Mouse (Mus musculus) limb, embryonic 14.5 days (tissue): ENCODE measurements around the gene Rangrf. TPM values are rescaled to one million over a fixed set of nuclear protein-coding genes. Genes with fewer than 3 reads are reported as not detected.
A peak's percentile ranks its signal among the peaks of the same experiment; 100 is the strongest.
"Not testable (repeated sequence)": the region's sequence is repeated elsewhere in the genome, so short reads cannot be mapped to it uniquely, and the experiment has no call there.

Source experiments
- ATAC-seq: fragments of 200-750 bp; cut with Nextera tagmentation; 2 replicates; pipeline ENCODE4 v1.8.0; 2017; ENCODE audit warnings: low read depth, moderate number of reproducible peaks, moderate TSS enrichment; ENCODE audit not compliant: low FRiP score
- DNase-seq: peaks from one replicate; pipeline ENCODE4 v3.0.0-alpha.2; 2015; ENCODE audit warnings: low spot score
- H3K27ac ChIP-seq: fragments of 300-500 bp; sonication (generic); replicated peaks from 2 replicates; pipeline ENCODE4 v1.5.1; 2014; ENCODE audit warnings: low read depth, mild to moderate bottlenecking, low read length, moderate library complexity, mixed read lengths
- H3K27me3 ChIP-seq: fragments of 300-500 bp; sonication (generic); 2 replicates; pipeline ENCODE4 v1.6.1; 2014; ENCODE audit warnings: low read length, mixed read lengths; ENCODE audit not compliant: control insufficient read depth, insufficient read depth
- H3K36me3 ChIP-seq: fragments of 300-500 bp; sonication (generic); 2 replicates; pipeline ENCODE4 v1.6.1; 2014; ENCODE audit warnings: mild to moderate bottlenecking, low read length, moderate library complexity, mixed read lengths; ENCODE audit not compliant: control insufficient read depth, insufficient read depth
- H3K4me1 ChIP-seq: fragments of 300-500 bp; sonication (generic); 2 replicates; pipeline ENCODE4 v1.6.1; 2014; ENCODE audit warnings: antibody characterized with exemption, low read length, mixed read lengths; ENCODE audit not compliant: control insufficient read depth, insufficient read depth
- H3K4me2 ChIP-seq: fragments of 300-500 bp; sonication (generic); replicated peaks from 2 replicates; pipeline ENCODE4 v1.6.1; 2014; ENCODE audit warnings: low read depth, mild to moderate bottlenecking, low read length, moderate library complexity; ENCODE audit not compliant: severe bottlenecking
- H3K4me3 ChIP-seq: fragments of 300-500 bp; sonication (generic); replicated peaks from 2 replicates; pipeline ENCODE4 v1.5.1; 2014; ENCODE audit warnings: low read length
- H3K9ac ChIP-seq: fragments of 300-500 bp; sonication (generic); 2 replicates; pipeline ENCODE4 v1.6.1; 2014; ENCODE audit warnings: mild to moderate bottlenecking, low read depth, low read length, moderate library complexity; ENCODE audit not compliant: severe bottlenecking
- H3K9me3 ChIP-seq: fragments of 300-500 bp; sonication (generic); 2 replicates; pipeline ENCODE4 v1.6.1; 2016; ENCODE audit warnings: low read length; ENCODE audit not compliant: control insufficient read depth
- POLR2A ChIP-seq: fragments of 200-500 bp; IDR thresholded peaks from 2 replicates; pipeline ENCODE4 v1.8.0; 2012; ENCODE audit warnings: inconsistent platforms, mild to moderate bottlenecking, moderate library complexity, borderline replicate concordance; ENCODE audit not compliant: insufficient read depth, insufficient read length; ENCODE audit errors: extremely low read depth
- WGBS: fragments of 180-500 bp; shearing (Covaris S2); extraction: QIAGEN DNeasy Blood & Tissue Kit; methylation state at CpG from one replicate; pipeline ENCODE4 v1.1.7; 2014; 5-methylcytosine and 5-hydroxymethylcytosine counted together
- polyA plus RNA-seq, 2 experiments: library from polyadenylated mRNA; depleted of rRNA in 1 of 2; stranded (reverse) in 1 of 2; unstranded in 1 of 2; fragments of >200 nt; fragmentation: Nextera tagmentation in 1 of 2; extraction: Ambion mirVana in 1 of 2; gene quantifications; 2 replicates each; pipeline versions ENCODE4 v1.2.1 to v1.2.3; 2012 to 2014

Rangrf gene
- polyA plus RNA-seq, 2 experiments: 42.8 to 43.4 TPM

DNA sequence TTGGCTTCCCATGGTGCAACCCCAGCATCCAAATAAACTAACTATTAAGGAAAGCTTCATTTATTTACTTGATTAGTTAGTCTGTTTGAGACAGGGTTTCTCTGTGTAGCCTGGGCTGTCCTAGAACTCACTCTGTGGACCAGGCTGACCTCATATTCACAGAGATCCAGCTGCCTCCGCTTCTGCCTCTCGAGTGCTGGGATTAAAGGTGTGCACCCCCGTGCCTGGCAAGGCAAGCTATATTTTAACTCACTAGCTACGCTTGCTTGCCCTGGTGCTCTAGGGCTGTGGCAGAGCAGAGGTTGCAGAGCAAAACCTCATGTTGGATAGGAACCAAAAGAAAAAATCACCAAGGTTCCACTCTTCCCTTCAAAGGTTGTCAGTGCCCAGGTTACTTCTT lies 34.5 kb downstream of the Rangrf start:
- Histone ChIP-seq H3K4me2 (peak overlapping the region; percentile 65), H3K4me3 (peak overlapping the region; percentile 53), H3K9me3 (no peaks in the 10 kb centered on the region), H3K27me3 (no peaks in the 10 kb centered on the region), H3K4me1 (peaks cover 7% of the 10 kb centered on the region), H3K27ac (0 out of 2 replicates have a peak overlapping the region, but pooled peaks have one; percentile 44), H3K9ac (peak overlapping the region; percentile 57), H3K36me3 (no peaks in the 10 kb centered on the region)
- no peak for TF ChIP-seq POLR2A
- DNase-seq: no peak
- ATAC-seq: no peak
- WGBS: 50% methylated on average over 4 of the region's 4 CpGs

DNA sequence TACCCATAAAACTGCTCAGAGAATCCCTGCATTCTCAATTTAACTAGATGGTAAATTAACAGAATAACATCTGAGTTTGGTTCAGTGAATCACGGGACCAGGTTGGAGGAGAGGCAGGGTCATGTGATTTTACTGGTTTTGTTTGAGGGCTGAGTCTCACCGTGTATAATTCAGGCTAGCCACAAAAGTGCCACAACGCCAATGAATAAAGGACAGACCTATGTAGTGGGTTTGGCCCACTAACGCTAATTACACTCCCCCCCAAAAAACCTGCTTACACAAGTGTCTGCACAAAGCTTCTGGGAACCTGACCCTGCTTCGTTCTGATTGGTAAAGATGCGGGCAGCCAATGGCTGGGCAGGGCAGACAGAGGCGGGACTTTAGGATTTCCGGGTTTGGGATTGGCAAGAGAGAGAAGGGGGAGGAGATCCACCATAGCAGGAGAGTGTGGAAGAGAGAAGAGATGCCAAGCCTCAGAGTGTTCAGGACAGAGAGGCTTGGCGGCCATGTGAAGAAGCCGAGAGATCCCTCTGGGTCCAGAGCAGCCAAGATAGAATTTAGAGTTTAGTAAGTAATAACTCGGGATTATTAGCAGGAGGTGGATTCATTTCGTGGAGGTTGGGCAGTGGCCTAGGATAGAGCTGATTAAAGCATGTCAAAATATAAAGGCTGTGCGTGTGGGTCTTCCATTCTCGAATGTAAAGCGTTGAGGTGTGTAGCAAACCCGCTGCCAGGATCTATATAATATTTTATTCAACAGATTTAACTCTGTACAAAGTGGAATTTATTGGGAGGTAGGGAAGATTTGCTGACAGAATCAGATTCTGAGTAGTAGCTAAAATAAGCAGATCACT lies 35.3 kb downstream of the Rangrf start:
- 1% methylated on average over 16 of the region's 16 CpGs for WGBS
- ATAC-seq: peak; percentile 99

DNA sequence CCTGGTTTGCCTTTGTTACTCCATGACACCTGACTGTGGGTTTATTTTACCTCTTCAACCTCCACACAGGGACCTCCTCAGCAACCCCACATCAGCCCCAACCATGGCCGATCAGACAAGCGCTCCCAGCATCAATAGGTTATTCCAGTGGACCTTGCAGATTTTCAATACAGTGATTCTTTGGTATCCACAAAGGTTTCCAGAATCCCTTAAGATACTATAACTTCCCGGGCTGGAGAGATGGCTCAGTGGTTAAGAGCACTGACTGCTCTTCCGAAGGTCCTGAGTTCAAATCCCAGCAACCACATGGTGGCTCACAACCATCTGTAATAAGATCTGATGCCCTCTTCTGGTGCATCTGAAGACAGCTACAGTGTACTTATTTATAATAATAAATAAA lies 38.0 kb downstream of the Rangrf start:
- ATAC-seq: not testable (repeated sequence)
- 85% methylated on average over 4 of the region's 4 CpGs for WGBS

More for the DNA sequence above, 35.3 kb downstream of the Rangrf start:
- Histone ChIP-seq H3K36me3 (no peaks in the 10 kb centered on the region), H3K4me1 (peaks cover 7% of the 10 kb centered on the region), H3K27ac (peak overlapping the region; percentile 44; the same call in 1 of the 2 replicates), H3K9me3 (no peaks in the 10 kb centered on the region), H3K4me2 (peak overlapping the region; percentile 65), H3K4me3 (peak overlapping the region; percentile 53), H3K27me3 (no peaks in the 10 kb centered on the region), H3K9ac (peak overlapping the region; percentile 57)
- peak; percentile 85; the same call in 1 of the 2 replicates for TF ChIP-seq POLR2A
- DNase-seq: peak; percentile 93

DNA sequence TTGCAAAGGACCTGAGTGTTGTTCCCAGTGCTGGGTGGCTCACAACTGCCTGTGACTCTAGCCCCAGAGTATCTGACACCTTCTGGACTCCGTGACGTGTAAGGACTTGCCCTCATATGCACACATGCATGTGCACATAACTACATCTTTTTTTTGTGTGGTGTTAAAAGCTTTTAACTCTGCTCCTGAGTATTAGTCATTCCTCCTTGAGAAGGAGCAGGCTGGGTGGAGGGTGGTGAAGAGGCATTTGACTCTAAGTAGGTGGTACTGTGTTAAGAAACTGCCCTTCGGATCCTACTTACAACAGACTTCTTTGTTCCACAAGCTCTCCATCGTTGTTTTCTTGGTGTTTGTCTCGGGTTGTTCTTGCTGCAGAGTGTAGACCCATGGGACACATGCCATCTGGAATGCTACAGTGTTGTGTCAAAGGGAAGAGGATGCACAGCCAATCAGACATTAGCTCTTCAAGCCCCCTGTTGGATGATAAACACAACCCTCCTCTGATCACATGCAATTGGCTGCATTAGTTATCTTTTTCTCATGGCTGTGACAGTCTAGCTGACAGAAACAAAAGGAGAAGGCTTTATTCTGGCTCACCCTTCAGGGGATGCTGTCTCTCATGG lies 41.0 kb downstream of the Rangrf start:
- TF ChIP-seq POLR2A: no peak
- H3K4me2 ChIP-seq: no peak overlapping the region
- no peak overlapping the region for H3K4me3 ChIP-seq
- H3K27me3 ChIP-seq: no peaks in the 10 kb centered on the region
- H3K9me3 ChIP-seq: no peaks in the 10 kb centered on the region
- DNase-seq: no peak
- H3K4me1 ChIP-seq: no peaks in the 10 kb centered on the region
- ATAC-seq: no peak
- whole genome bisulfite sequencing: 79% methylated on average over 5 of the region's 5 CpGs
- H3K36me3 ChIP-seq: no peaks in the 10 kb centered on the region
- H3K27ac ChIP-seq: no peak overlapping the region
- no peak overlapping the region for H3K9ac ChIP-seq

More for the DNA sequence above, 38.0 kb downstream of the Rangrf start:
- H3K9ac ChIP-seq, H3K27me3 ChIP-seq, H3K4me3 ChIP-seq, H3K9me3 ChIP-seq, H3K4me2 ChIP-seq, H3K27ac ChIP-seq, H3K4me1 ChIP-seq, DNase-seq, H3K36me3 ChIP-seq: not testable (repeated sequence)

DNA sequence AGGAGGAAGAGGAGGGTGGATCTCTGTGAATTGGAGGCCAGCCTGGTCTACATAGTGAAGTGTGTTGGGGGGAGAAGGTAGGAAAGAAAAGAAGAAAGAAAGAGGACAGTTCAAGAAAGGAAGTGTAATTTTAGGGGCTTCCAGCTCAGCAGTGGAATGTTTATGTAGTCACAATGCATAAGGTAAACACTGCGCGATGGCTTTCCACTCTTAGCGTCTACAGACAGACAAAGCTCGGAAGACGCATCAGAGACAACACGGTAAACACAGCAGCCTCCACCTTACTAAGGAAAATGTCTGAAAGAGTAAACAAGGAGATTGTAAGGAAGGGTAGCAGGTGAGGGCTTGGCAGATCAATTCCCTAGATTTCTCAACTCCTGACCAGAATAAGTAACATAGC lies 45.0 kb downstream of the Rangrf start:
- DNase-seq (no peak), ATAC-seq (no peak)
- Histone ChIP-seq H3K9ac (no peak overlapping the region), H3K4me3 (no peak overlapping the region), H3K4me1 (no peaks in the 10 kb centered on the region), H3K36me3 (no peaks in the 10 kb centered on the region), H3K9me3 (no peaks in the 10 kb centered on the region), H3K4me2 (no peak overlapping the region), H3K27me3 (no peaks in the 10 kb centered on the region), H3K27ac (no peak overlapping the region)
- WGBS: 81% methylated on average over 6 of the region's 6 CpGs
- TF ChIP-seq POLR2A: no peak
